Mouse (Mus musculus) hindbrain, embryonic 10.5 days (tissue): ENCODE measurements around the gene Neurl3. TPM values are rescaled to one million over a fixed set of nuclear protein-coding genes. Genes with fewer than 3 reads are reported as not detected.

ENCODE experiments used
- DNase-seq: peaks from one replicate; pipeline ENCODE4 v3.0.0-alpha.2; 2017; ENCODE audit warnings: low spot score
- H3K27ac ChIP-seq: fragments of 300-500 bp; sonication (generic); 2 replicates; pipeline ENCODE4 v1.5.1; 2016; ENCODE audit warnings: mild to moderate bottlenecking, moderate library complexity
- H3K27me3 ChIP-seq: fragments of 300-500 bp; sonication (generic); 2 replicates; pipeline ENCODE4 v1.6.1; 2016; ENCODE audit warnings: mild to moderate bottlenecking; ENCODE audit not compliant: poor library complexity, insufficient read depth, severe bottlenecking
- H3K36me3 ChIP-seq: fragments of 300-500 bp; sonication (generic); 2 replicates; pipeline ENCODE4 v1.6.1; 2016; ENCODE audit warnings: mild to moderate bottlenecking, moderate library complexity
- H3K4me1 ChIP-seq: fragments of 300-500 bp; sonication (generic); replicated peaks from 2 replicates; pipeline ENCODE4 v1.6.1; 2016; ENCODE audit warnings: mild to moderate bottlenecking
- H3K4me3 ChIP-seq: fragments of 300-500 bp; sonication (generic); 2 replicates; pipeline ENCODE4 v1.5.1; 2016; ENCODE audit warnings: mild to moderate bottlenecking, moderate library complexity
- H3K9me3 ChIP-seq: fragments of 300-500 bp; sonication (generic); 2 replicates; pipeline ENCODE4 v1.6.1; 2016; ENCODE audit warnings: mild to moderate bottlenecking, moderate library complexity
- WGBS: fragments of 180-500 bp; shearing (Covaris S2); methylation state at CpG from one replicate; pipeline ENCODE4 v1.1.7; 2016; 5-methylcytosine and 5-hydroxymethylcytosine counted together
- polyA plus RNA-seq: library from polyadenylated mRNA; unstranded; fragments of >200 nt; fragmentation: Nextera tagmentation; extraction: Ambion mirVana; gene quantifications from 2 replicates; pipeline ENCODE4 v1.2.1, GENCODE M21; 2016

Gene Neurl3
- polyA plus RNA-seq, 1 experiment from 2014 or later, result 0.31 TPM

GRCm38 (mm10) chr1:36306120-36306519 lies 31.6 kb upstream of the Neurl3 start:
- 83% methylated on average over 6 of the region's 6 CpGs for WGBS
- H3K36me3 ChIP-seq, result no peaks in the 10 kb centered on the region
- peaks cover 32% of the 10 kb centered on the region for H3K4me1 ChIP-seq
- H3K27ac ChIP-seq, result no peak overlapping the region
- no peak overlapping the region for H3K4me3 ChIP-seq
- no peaks in the 10 kb centered on the region for H3K9me3 ChIP-seq
- H3K27me3 ChIP-seq, result peaks cover 62% of the 10 kb centered on the region
- no peak for DNase-seq

- Histone ChIP-seq H3K4me3 (no peak overlapping the region), H3K9me3 (no peaks in the 10 kb centered on the region), H3K27ac (no peak overlapping the region), H3K27me3 (peaks cover 69% of the 10 kb centered on the region), H3K36me3 (no peaks in the 10 kb centered on the region), H3K4me1 (peaks cover 28% of the 10 kb centered on the region)
- 73% methylated on average over 7 of the region's 7 CpGs for WGBS
- DNase-seq, result no peak
Measured at GRCm38 (mm10) chr1:36304764-36305163, 30.3 kb upstream of the Neurl3 start.

DNA sequence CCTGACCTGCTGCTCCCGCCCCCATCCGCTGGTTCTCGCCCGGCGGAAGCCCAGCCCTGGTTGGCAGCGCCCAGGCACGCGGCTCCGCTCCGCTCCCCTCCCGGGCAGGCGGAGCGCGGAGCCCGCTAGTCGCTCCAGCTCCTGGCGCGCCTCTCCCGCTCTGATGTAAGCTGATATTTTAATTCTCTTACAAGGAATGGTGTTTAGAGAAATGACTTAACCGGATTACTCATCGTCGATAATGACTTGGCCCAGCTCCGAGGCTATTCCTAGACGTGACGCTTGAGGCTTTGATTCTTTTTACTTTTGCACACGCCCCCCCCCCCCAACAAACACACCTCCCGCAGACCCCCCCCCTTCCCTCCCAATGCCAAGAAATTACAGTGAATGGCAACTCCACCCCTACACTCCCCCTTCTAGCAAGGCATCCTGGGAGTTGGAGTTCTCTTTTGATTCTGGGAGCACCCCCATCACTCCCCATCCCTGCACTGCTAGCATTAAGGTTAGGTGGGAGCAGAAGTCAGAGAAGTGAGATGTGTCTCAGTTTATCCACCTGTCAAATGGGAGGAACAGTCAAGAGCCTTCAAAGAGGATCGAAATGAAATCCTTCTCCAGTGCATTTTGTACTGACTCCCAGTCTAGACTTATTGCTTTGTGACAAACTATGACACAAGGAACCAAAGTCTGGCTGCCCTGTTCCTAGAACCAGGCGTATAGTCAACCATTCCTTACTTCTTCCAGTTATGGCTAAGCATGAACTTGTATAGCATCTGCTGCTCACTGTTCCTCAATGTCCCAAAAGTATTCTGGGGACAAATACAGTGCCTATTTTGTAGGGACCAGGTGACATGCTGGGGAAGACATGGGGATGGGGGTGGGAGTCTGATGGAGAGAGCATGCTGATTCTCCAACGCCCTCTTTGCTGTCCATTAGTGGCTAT lies 29.2 kb upstream of the Neurl3 start:
- Histone ChIP-seq H3K27me3 (peaks cover 67% of the 10 kb centered on the region), H3K9me3 (no peaks in the 10 kb centered on the region), H3K4me1 (peaks cover 21% of the 10 kb centered on the region), H3K36me3 (no peaks in the 10 kb centered on the region), H3K4me3 (peak overlapping the region; percentile 50), H3K27ac (0 out of 2 replicates have a peak overlapping the region, but pooled peaks have one; percentile 56)
- peak; percentile 37 for DNase-seq
- 9% methylated on average over 30 of the region's 30 CpGs for WGBS

DNA sequence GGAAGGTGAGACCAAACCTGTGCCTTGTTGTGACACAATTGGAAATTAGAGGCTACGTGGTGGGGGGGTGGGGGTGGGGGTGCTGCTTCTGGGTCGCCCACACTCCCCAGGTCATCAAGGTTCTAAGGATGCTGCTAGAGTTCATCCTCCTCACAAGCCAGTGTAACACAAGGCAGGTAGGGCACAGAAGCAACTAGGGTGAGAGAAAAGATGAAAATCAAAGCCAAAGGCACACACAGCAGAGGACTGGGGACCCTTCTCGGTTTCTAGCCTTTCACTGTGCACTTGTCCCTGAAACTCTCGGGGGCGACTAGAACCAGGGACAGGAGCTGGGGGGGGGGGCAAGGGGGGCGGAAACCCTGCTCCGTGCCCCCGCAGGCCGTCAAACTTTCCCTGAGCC lies 28.5 kb upstream of the Neurl3 start:
- Histone ChIP-seq H3K36me3 (no peaks in the 10 kb centered on the region), H3K27me3 (peaks cover 69% of the 10 kb centered on the region), H3K9me3 (no peaks in the 10 kb centered on the region), H3K4me3 (peak overlapping the region; percentile 50), H3K27ac (0 out of 2 replicates have a peak overlapping the region, but pooled peaks have one; percentile 56), H3K4me1 (peaks cover 14% of the 10 kb centered on the region)
- WGBS, result 17% methylated on average over 9 of the region's 9 CpGs
- DNase-seq, result no peak

DNA sequence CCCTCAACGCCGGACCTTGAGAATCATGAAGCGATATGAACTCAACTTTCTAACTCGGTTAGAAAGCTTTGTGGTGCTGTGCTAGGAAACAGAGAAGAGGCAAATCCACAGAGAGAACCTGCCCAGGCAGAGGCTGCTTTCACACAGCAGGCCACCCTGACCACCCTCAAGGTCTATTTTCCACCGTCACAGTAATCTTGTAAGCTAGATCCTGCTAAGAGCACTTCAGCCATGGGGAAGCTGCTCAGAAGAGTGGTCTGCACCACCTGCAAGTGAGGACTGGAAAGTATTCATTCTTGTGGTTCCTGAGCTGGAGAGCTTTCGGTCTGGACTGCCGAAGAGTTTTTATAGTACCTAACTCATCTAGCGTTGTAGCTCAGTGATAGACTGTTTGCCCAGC lies 27.8 kb upstream of the Neurl3 start:
- H3K27me3 ChIP-seq, result peaks cover 75% of the 10 kb centered on the region
- 83% methylated on average over 8 of the region's 8 CpGs for WGBS

GRCm38 (mm10) chr1:36300486-36300885 lies 26.0 kb upstream of the Neurl3 start:
- Histone ChIP-seq H3K36me3 (no peaks in the 10 kb centered on the region), H3K27ac (no peak overlapping the region), H3K9me3 (no peaks in the 10 kb centered on the region), H3K4me1 (peaks cover 13% of the 10 kb centered on the region), H3K27me3 (peaks cover 75% of the 10 kb centered on the region), H3K4me3 (no peak overlapping the region)
- 86% methylated on average over 6 of the region's 6 CpGs for WGBS
- DNase-seq, result no peak

More for the DNA sequence above, 27.8 kb upstream of the Neurl3 start:
- Histone ChIP-seq H3K36me3 (no peaks in the 10 kb centered on the region), H3K27ac (no peak overlapping the region), H3K4me1 (peaks cover 13% of the 10 kb centered on the region), H3K4me3 (no peak overlapping the region), H3K9me3 (no peaks in the 10 kb centered on the region)
- DNase-seq, result no peak

- Histone ChIP-seq H3K36me3 (no peaks in the 10 kb centered on the region), H3K27ac (no peak overlapping the region), H3K4me3 (no peak overlapping the region), H3K27me3 (peaks cover 70% of the 10 kb centered on the region), H3K4me1 (peaks cover 12% of the 10 kb centered on the region), H3K9me3 (no peaks in the 10 kb centered on the region)
- DNase-seq, result no peak
- 62% methylated on average over 2 of the region's 2 CpGs for WGBS
Measured at GRCm38 (mm10) chr1:36299676-36300075, 25.2 kb upstream of the Neurl3 start.

DNA sequence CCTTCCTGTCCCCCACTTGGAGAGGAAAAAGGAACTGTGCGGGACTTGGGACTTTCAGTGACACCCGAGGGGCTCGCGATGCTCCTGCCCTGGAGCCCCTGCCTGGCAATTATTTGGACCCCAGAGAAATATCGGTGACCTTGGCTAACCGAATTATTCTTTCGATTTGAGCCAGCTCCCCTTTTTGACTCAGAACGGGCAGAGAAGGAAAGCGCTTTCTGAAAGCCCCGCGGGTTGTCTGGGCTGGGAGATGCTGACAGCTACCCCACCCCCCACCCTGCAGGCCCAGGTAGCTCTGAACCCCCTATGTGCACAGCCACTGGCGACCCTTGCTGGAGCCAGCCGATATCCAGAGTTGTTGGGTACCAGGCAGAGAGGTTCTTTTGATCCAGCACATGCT lies 24.6 kb upstream of the Neurl3 start:
- DNase-seq, result no peak
- Histone ChIP-seq H3K36me3 (no peaks in the 10 kb centered on the region), H3K27ac (no peak overlapping the region), H3K4me3 (no peak overlapping the region), H3K27me3 (peaks cover 65% of the 10 kb centered on the region), H3K9me3 (no peaks in the 10 kb centered on the region), H3K4me1 (peaks cover 12% of the 10 kb centered on the region)
- WGBS, result 24% methylated on average over 13 of the region's 13 CpGs

GRCm38 (mm10) chr1:36298107-36298506 lies 23.6 kb upstream of the Neurl3 start:
- Histone ChIP-seq H3K4me1 (peaks cover 7% of the 10 kb centered on the region), H3K36me3 (no peaks in the 10 kb centered on the region), H3K27me3 (peaks cover 56% of the 10 kb centered on the region), H3K9me3 (no peaks in the 10 kb centered on the region), H3K4me3 (no peak overlapping the region), H3K27ac (no peak overlapping the region)
- no peak for DNase-seq
- WGBS, result 82% methylated on average over 4 of the region's 4 CpGs

- H3K9me3 ChIP-seq, result no peaks in the 10 kb centered on the region
- no peaks in the 10 kb centered on the region for H3K36me3 ChIP-seq
- H3K27ac ChIP-seq, result no peak overlapping the region
- no peak overlapping the region for H3K4me3 ChIP-seq
- DNase-seq, result no peak
- WGBS, result 75% methylated on average over 9 of the region's 9 CpGs
- 0 out of 2 replicates have a peak, but pooled peaks cover 4% of the 10 kb centered on the region for H3K4me1 ChIP-seq
- H3K27me3 ChIP-seq, result peaks cover 41% of the 10 kb centered on the region
Measured at GRCm38 (mm10) chr1:36296466-36297149, 22.1 kb upstream of the Neurl3 start.

GRCm38 (mm10) chr1:36294402-36294801 lies 19.9 kb upstream of the Neurl3 start:
- H3K27me3 ChIP-seq, result peaks cover 21% of the 10 kb centered on the region

DNA sequence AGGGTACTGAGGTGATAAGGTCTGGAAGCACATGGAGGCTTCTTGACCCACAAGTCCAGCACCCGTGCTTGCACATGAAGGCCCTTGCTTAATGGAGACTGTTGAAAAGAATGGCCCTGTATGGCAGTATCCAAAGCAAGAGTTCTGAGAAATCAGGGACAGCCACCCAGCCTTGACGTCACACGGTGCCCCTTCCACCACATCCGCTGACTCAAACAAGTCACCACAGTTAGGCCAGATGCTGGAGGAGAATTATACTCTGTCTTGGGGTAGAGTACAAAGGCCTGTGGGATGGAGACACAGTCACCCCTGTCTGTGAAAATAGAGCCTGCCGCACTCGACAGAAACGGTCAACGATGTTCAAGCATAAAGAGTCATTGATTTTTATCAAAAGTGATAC lies 19.0 kb upstream of the Neurl3 start:
- H3K27me3 ChIP-seq, result peaks cover 11% of the 10 kb centered on the region
- no peaks in the 10 kb centered on the region for H3K4me1 ChIP-seq
- H3K4me3 ChIP-seq, result no peak overlapping the region
- no peak overlapping the region for H3K27ac ChIP-seq
- H3K9me3 ChIP-seq, result no peaks in the 10 kb centered on the region
- no peaks in the 10 kb centered on the region for H3K36me3 ChIP-seq
- WGBS, result 93% methylated on average over 8 of the region's 8 CpGs
- no peak for DNase-seq

More at GRCm38 (mm10) chr1:36294402-36294801, 19.9 kb upstream of the Neurl3 start:
- no peak overlapping the region for H3K27ac ChIP-seq
- no peak overlapping the region for H3K4me3 ChIP-seq
- DNase-seq, result no peak
- no peaks in the 10 kb centered on the region for H3K9me3 ChIP-seq
- 82% methylated on average over 3 of the region's 3 CpGs for WGBS
- H3K36me3 ChIP-seq, result no peaks in the 10 kb centered on the region
- H3K4me1 ChIP-seq, result 0 out of 2 replicates have a peak, but pooled peaks cover 4% of the 10 kb centered on the region

GRCm38 (mm10) chr1:36281849-36282248 lies 7.4 kb upstream of the Neurl3 start:
- H3K9me3 ChIP-seq, result no peaks in the 10 kb centered on the region
- DNase-seq, result no peak
- no peaks in the 10 kb centered on the region for H3K36me3 ChIP-seq
- no peak overlapping the region for H3K27ac ChIP-seq
- H3K4me3 ChIP-seq, result no peak overlapping the region
- H3K4me1 ChIP-seq, result no peaks in the 10 kb centered on the region
- WGBS, result 93% methylated on average over 6 of the region's 6 CpGs
- no peaks in the 10 kb centered on the region for H3K27me3 ChIP-seq
